Mouse (Mus musculus): ENCODE measurements around the gene Gm20843.
"Not testable (repeated sequence)": the region's sequence is repeated elsewhere in the genome, so short reads cannot be mapped to it uniquely, and the experiment has no call there.

The Gm20843 gene

GRCm38 (mm10) chrY:72247018-72247417 lies at the start of gene Gm20843:
Gene Gm20843 (minus strand): TSS chrY:72247118.
- DNase-seq (ENCODE audit: low read depth) = not testable (repeated sequence)
